ENCODE assay signal across 11 mouse cellular contexts in the genomic region with DNA sequence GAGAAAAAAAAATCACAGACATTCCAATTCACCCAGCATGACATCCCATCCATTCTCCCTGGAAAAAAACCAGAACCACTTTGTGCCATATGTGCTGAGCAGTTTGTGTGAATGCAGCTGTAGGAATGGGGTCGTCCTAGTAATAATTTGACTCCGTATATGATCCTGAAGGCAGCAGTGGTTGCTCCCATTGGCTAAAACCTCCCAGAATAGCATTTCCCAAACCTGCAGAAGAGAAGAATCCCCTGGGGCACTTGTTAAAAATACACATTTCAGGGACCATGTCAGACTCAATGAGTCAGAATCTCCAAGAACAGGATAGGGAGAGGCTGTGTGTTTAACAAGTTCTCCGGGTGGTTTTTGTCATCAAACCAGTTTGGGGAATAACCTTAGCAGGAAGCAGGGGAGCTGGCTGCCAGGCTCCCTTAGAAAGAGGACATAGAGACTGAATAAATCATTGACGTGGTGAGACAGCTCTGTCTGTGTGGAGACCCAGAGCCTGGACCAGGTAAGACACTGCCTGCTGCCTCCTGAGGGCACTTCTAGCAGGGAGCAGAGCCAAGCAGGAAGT.
DNase-seq lines count a peak whose midpoint lies in the region; ATAC-seq lines count a peak whose summit lies in the region.
"Had no signal": no experiment of that assay in that cellular context is flagged by ENCODE, and none has a peak within 500 bp of the region (broad histone marks: within the 10 kb centered on the region; RNA-seq: fewer than 3 reads in every experiment).

No protein-coding gene starts in this region.

- H3K9me3 ChIP-seq in hindbrain, embryonic 14.5 days (ENCODE audit: control insufficient read depth, low read length): no peaks in the 10 kb centered on the region
- H3K9me3 ChIP-seq in hindbrain, embryonic 10.5 days: no peaks in the 10 kb centered on the region
- H3K9me3 ChIP-seq: liver, embryonic 12.5 days had no signal

- no peaks in the 10 kb centered on the region; the same call in 1 of the 2 replicates for H3K36me3 ChIP-seq in hindbrain, embryonic 14.5 days (replicated peaks; ENCODE audit: control insufficient read depth, insufficient read depth)
- no peaks in the 10 kb centered on the region for H3K36me3 ChIP-seq in hindbrain, embryonic 10.5 days
- H3K36me3 ChIP-seq: liver, embryonic 12.5 days had no signal

- no peak overlapping the region for H3K4me2 ChIP-seq in hindbrain, embryonic 14.5 days (replicated peaks)
- H3K4me2 ChIP-seq: liver, embryonic 12.5 days had no signal

- H3K27me3 ChIP-seq in hindbrain, embryonic 14.5 days (ENCODE audit: control insufficient read depth, insufficient read depth, low read length): no peaks in the 10 kb centered on the region
- H3K27me3 ChIP-seq in hindbrain, embryonic 10.5 days (ENCODE audit: insufficient read depth, poor library complexity, severe bottlenecking): no peaks in the 10 kb centered on the region
- H3K27me3 ChIP-seq: liver, embryonic 12.5 days had no signal

- 61% methylated on average over 4 of the region's 4 CpGs for WGBS in hindbrain, embryonic 14.5 days
- 70% methylated on average over 4 of the region's 4 CpGs for WGBS in hindbrain, embryonic 10.5 days

- no peaks in the 10 kb centered on the region; the same call in 1 of the 2 replicates for H3K4me1 ChIP-seq in hindbrain, embryonic 14.5 days (replicated peaks; ENCODE audit: control insufficient read depth, insufficient read depth, low read length)
- H3K4me1 ChIP-seq in hindbrain, embryonic 10.5 days (replicated peaks): no peaks in the 10 kb centered on the region

- no peak for DNase-seq in hindbrain, embryonic 14.5 days (ENCODE audit: low spot score)
- no peak for DNase-seq in hindbrain, embryonic 10.5 days (ENCODE audit: low spot score)
- DNase-seq in urinary bladder, adult 18-20 months (ENCODE audit: low spot score in 2 of 2): peak; percentile 12 to 25
- DNase-seq in urinary bladder, postnatal 36 days (ENCODE audit: low spot score in 2 of 2): no peak
- DNase-seq in gonadal fat pad, adult 2 months (ENCODE audit: low read depth): peak; percentile 31
- DNase-seq in kidney, adult 18-20 months: no peak
- no peak for DNase-seq in testis, postnatal 14 days (ENCODE audit: low spot score)
- no peak for DNase-seq in frontal cortex, postnatal 10 days (ENCODE audit: low spot score in 2 of 2)
- DNase-seq: cerebellum, adult 11-12 months; heart, postnatal 4 days had no signal

- H3K4me3 ChIP-seq in hindbrain, embryonic 14.5 days (replicated peaks; ENCODE audit: low read length): no peak overlapping the region
- H3K4me3 ChIP-seq in hindbrain, embryonic 10.5 days: no peak overlapping the region
- H3K4me3 ChIP-seq: liver, embryonic 12.5 days had no signal

- 0 out of 2 replicates have a peak overlapping the region, but pooled peaks have one; percentile 32 for H3K27ac ChIP-seq in hindbrain, embryonic 14.5 days
- H3K27ac ChIP-seq in hindbrain, embryonic 10.5 days: no peak overlapping the region
- H3K27ac ChIP-seq: liver, embryonic 12.5 days had no signal

- no peak for ATAC-seq in hindbrain, embryonic 14.5 days (ENCODE audit: low FRiP score)
- ATAC-seq: liver, embryonic 12.5 days had no signal

- no peak overlapping the region for H3K9ac ChIP-seq in hindbrain, embryonic 14.5 days
- H3K9ac ChIP-seq: liver, embryonic 12.5 days had no signal

Comparison
In these comparisons a context has a peak if more than half of its experiments do, and no peak if none do; other contexts are left out.
1. DNase-seq: peak in urinary bladder, adult 18-20 months (2 of 2) and gonadal fat pad, adult 2 months (single experiment); none in hindbrain, embryonic 14.5 days (single experiment), hindbrain, embryonic 10.5 days (single experiment), urinary bladder, postnatal 36 days (0 of 2), kidney, adult 18-20 months (single experiment), testis, postnatal 14 days (single experiment) and frontal cortex, postnatal 10 days (0 of 2).